Mouse (Mus musculus) neural tube, embryonic 11.5 days (tissue): ENCODE data around the gene Atp6v1g1. TPM values are rescaled to one million over a fixed set of nuclear protein-coding genes. Genes with fewer than 3 reads are reported as not detected.

Experiments used
- polyA plus RNA-seq: library from polyadenylated mRNA; unstranded; fragments of >200 nt; fragmentation: Nextera tagmentation; extraction: Ambion mirVana; gene quantifications from 2 replicates; pipeline ENCODE4 v1.2.1, GENCODE M21; 2014

The Atp6v1g1 gene
- polyA plus RNA-seq, 1 experiment from 2014 or later: 403 TPM

Other genes with a start within 250 kb of the Atp6v1g1 start
- not detected in 2 replicates for gene Orm1, start 200.2 kb upstream of the Atp6v1g1 start, polyA plus RNA-seq
- not detected in 2 replicates for gene Orm3, start 188.6 kb upstream of the Atp6v1g1 start, polyA plus RNA-seq
- gene Orm2, start 182.3 kb upstream of the Atp6v1g1 start, polyA plus RNA-seq: not detected in 2 replicates
- 6.0 and 6.9 TPM in 2 replicates for gene Akna, start 141.4 kb upstream of the Atp6v1g1 start, polyA plus RNA-seq
- 8.0 and 10.5 TPM in 2 replicates for gene Whrn, start 48.8 kb upstream of the Atp6v1g1 start, polyA plus RNA-seq
- 5.6 and 6.2 TPM in 2 replicates for gene Tmem268, start 14.0 kb downstream of the Atp6v1g1 start, polyA plus RNA-seq
- gene Gm11213, start 60.5 kb downstream of the Atp6v1g1 start, polyA plus RNA-seq: not detected in 2 replicates
- gene Tex48, start 77.7 kb downstream of the Atp6v1g1 start, polyA plus RNA-seq: not detected in 2 replicates
- gene Gm11214, start 118.6 kb downstream of the Atp6v1g1 start, polyA plus RNA-seq: not detected in 2 replicates
- gene Tnfsf15, start 200.3 kb downstream of the Atp6v1g1 start, polyA plus RNA-seq: not detected in 2 replicates